Mouse (Mus musculus) kidney, embryonic 14.5 days (tissue): ENCODE measurements at regions not wholly inside any gene's neighbourhood (a gene's known extent, or its start where the extent isn't known, plus 50 kb on each side); places are given as distances from the start of the nearest gene placed in this dataset.

Source experiments
- ATAC-seq: fragments of 200-750 bp; cut with Nextera tagmentation; 2 replicates; pipeline ENCODE4 v1.8.0; 2017; ENCODE audit warnings: moderate number of reproducible peaks, mild to moderate bottlenecking, moderate TSS enrichment, moderate library complexity; ENCODE audit not compliant: low FRiP score, low TSS enrichment
- H3K27ac ChIP-seq: fragments of 300-500 bp; sonication (generic); 2 replicates; pipeline ENCODE4 v1.5.1; 2014; ENCODE audit warnings: low read depth, mild to moderate bottlenecking, low read length, moderate library complexity, mixed read lengths
- H3K27me3 ChIP-seq: fragments of 300-500 bp; sonication (generic); 2 replicates; pipeline ENCODE4 v1.6.1; 2014; ENCODE audit warnings: mild to moderate bottlenecking, low read length; ENCODE audit not compliant: control insufficient read depth, insufficient read depth
- H3K36me3 ChIP-seq: fragments of 300-500 bp; sonication (generic); 2 replicates; pipeline ENCODE4 v1.6.1; 2014; ENCODE audit warnings: low read length, mixed read lengths; ENCODE audit not compliant: control insufficient read depth, insufficient read depth
- H3K4me1 ChIP-seq: fragments of 300-500 bp; sonication (generic); 2 replicates; pipeline ENCODE4 v1.6.1; 2014; ENCODE audit warnings: low read length, mixed read lengths; ENCODE audit not compliant: control insufficient read depth, insufficient read depth
- H3K4me2 ChIP-seq: fragments of 300-500 bp; sonication (generic); replicated peaks from 2 replicates; pipeline ENCODE4 v1.6.1; 2014; ENCODE audit warnings: low read depth, mild to moderate bottlenecking, low read length
- H3K4me3 ChIP-seq: fragments of 300-500 bp; sonication (generic); 2 replicates; pipeline ENCODE4 v1.5.1; 2014; ENCODE audit warnings: mild to moderate bottlenecking, low read length
- H3K9ac ChIP-seq: fragments of 300-500 bp; sonication (generic); 2 replicates; pipeline ENCODE4 v1.6.1; 2014; ENCODE audit warnings: low read depth, mild to moderate bottlenecking, low read length, moderate library complexity
- H3K9me3 ChIP-seq: fragments of 300-500 bp; sonication (generic); 2 replicates; pipeline ENCODE4 v1.6.1; 2016; ENCODE audit warnings: low read length; ENCODE audit not compliant: control insufficient read depth
- WGBS: fragments of 180-500 bp; shearing (Covaris S2); extraction: QIAGEN DNeasy Blood & Tissue Kit; methylation state at CpG from one replicate; pipeline ENCODE4 v1.1.7; 2014; 5-methylcytosine and 5-hydroxymethylcytosine counted together

DNA sequence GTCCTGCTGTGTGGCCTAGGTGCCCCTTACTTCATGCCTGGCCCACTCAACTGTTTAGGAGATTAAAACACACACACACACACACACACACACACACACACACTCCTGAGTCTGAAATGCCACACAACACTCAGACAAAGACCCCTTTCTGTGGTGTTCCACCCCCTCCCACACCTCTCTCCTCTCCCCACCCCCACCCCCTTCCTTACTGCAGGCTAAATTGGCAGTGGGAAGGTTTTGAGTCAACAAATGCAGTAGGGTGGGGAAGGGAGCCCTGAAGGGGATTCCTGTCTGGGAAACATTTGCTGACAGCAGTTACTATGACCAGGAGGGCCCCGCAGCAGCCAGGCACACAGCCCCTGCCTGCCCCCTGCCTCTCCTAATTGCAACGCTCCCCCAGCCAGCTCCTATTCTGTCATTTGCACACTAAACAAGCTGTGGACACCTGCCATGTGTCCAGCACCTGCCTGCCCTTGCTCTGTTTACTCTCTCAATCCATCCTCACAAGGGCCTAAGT lies 69.5 kb downstream of the Ephb3 start:
- peaks cover 22% of the 10 kb centered on the region for H3K4me1 ChIP-seq
- WGBS, result 9% methylated on average over 2 of the region's 2 CpGs

DNA sequence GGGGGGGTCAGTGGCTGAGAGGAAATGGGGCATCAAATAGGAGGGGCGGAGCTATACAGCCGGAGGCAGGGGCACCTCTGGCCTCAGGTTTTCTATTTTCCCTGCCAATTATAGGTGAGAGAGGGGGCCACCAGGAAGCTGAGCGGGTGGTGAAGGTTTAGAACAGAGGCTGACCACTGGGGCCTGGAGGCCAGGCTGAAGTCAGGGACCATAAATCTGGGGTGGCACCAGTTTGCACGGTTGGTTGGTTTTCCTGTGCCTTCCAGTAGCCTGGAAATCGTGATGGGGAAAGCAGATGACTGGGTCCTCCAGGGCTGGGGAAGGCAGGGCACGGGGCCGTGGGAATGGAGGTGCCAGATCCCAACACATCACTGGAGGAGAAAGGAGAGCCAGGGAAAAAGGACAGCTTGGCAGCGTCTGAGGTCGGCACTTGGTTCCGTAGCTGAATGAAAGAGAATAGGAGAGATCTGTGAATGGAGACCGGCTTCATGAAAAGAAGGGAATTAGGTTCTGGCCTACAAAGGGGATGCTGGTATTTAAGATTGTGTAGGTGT lies 73.3 kb downstream of the Ephb3 start:
- no peak overlapping the region; the same call in 1 of the 2 replicates for H3K27ac ChIP-seq
- H3K9ac ChIP-seq, result no peak overlapping the region
- H3K27me3 ChIP-seq, result peaks cover 2% of the 10 kb centered on the region
- H3K9me3 ChIP-seq, result no peaks in the 10 kb centered on the region
- no peak overlapping the region for H3K4me3 ChIP-seq
- H3K4me2 ChIP-seq, result no peak overlapping the region
- no peaks in the 10 kb centered on the region for H3K36me3 ChIP-seq
- 30% methylated on average over 11 of the region's 11 CpGs for WGBS
- H3K4me1 ChIP-seq, result peaks cover 17% of the 10 kb centered on the region
- ATAC-seq, result peak; percentile 81

More for the DNA sequence above, 69.5 kb downstream of the Ephb3 start:
- Histone ChIP-seq H3K4me2 (no peak overlapping the region; the same call in 1 of the 2 replicates), H3K4me3 (no peak overlapping the region), H3K27ac (peak overlapping the region; percentile 69), H3K9ac (no peak overlapping the region), H3K9me3 (no peaks in the 10 kb centered on the region), H3K36me3 (no peaks in the 10 kb centered on the region), H3K27me3 (no peaks in the 10 kb centered on the region; the same call in 1 of the 2 replicates)
- ATAC-seq, result peak; percentile 36

- Histone ChIP-seq H3K4me3 (no peak overlapping the region), H3K36me3 (no peaks in the 10 kb centered on the region), H3K9ac (no peak overlapping the region), H3K4me2 (no peak overlapping the region), H3K27me3 (peaks cover 7% of the 10 kb centered on the region), H3K27ac (no peak overlapping the region; the same call in 1 of the 2 replicates), H3K4me1 (peaks cover 16% of the 10 kb centered on the region), H3K9me3 (no peaks in the 10 kb centered on the region)
- WGBS, result 93% methylated on average over 7 of the region's 7 CpGs
- ATAC-seq, result no peak
Observed at GRCm38 (mm10) chr16:21278387-21278786, 73.8 kb downstream of the Ephb3 start.

- Histone ChIP-seq H3K9ac (no peak overlapping the region), H3K4me1 (peaks cover 3% of the 10 kb centered on the region; the same call in 1 of the 2 replicates), H3K27me3 (peaks cover 7% of the 10 kb centered on the region), H3K36me3 (no peaks in the 10 kb centered on the region), H3K9me3 (no peaks in the 10 kb centered on the region), H3K27ac (no peak overlapping the region), H3K4me2 (no peak overlapping the region), H3K4me3 (no peak overlapping the region)
- 86% methylated on average over 4 of the region's 4 CpGs for WGBS
- ATAC-seq, result no peak
Observed at GRCm38 (mm10) chr16:21280200-21280627, 75.7 kb downstream of the Ephb3 start.

GRCm38 (mm10) chr16:21281958-21282730 lies 77.6 kb downstream of the Ephb3 start:
- H3K9me3 ChIP-seq, result no peaks in the 10 kb centered on the region
- no peak overlapping the region for H3K27ac ChIP-seq
- peaks cover 13% of the 10 kb centered on the region for H3K4me1 ChIP-seq
- no peak overlapping the region for H3K4me2 ChIP-seq
- H3K27me3 ChIP-seq, result peaks cover 7% of the 10 kb centered on the region
- no peak for ATAC-seq
- WGBS, result 13% methylated on average over 15 of the region's 20 CpGs
- no peak overlapping the region for H3K4me3 ChIP-seq
- H3K36me3 ChIP-seq, result no peaks in the 10 kb centered on the region
- H3K9ac ChIP-seq, result no peak overlapping the region

DNA sequence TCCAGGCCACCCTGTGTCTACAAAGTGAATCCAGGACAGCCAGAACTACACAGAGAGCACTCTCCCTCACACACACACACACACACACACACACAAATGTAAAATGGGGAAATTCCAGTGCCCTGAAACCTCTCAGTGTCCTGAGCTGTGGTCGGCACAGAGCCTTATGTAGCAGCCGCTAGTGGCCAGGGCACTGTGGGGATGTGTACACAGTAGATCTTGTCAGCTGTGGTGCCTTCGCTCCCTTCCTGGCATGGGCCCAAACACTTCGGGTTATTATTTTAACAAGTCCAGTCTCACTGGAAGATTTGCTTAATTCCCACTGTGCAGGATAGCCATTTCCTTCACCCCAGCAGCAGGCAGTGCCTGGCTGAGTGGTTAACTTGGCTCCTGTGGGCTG lies 81.5 kb downstream of the Ephb3 start:
- no peak overlapping the region for H3K4me2 ChIP-seq
- ATAC-seq, result no peak
- no peak overlapping the region for H3K9ac ChIP-seq
- no peaks in the 10 kb centered on the region for H3K36me3 ChIP-seq
- WGBS, result 49% methylated on average over 4 of the region's 4 CpGs
- H3K27ac ChIP-seq, result no peak overlapping the region
- H3K27me3 ChIP-seq, result peaks cover 7% of the 10 kb centered on the region
- no peak overlapping the region for H3K4me3 ChIP-seq
- H3K9me3 ChIP-seq, result peaks cover 5% of the 10 kb centered on the region; the same call in 1 of the 2 replicates
- H3K4me1 ChIP-seq, result peaks cover 10% of the 10 kb centered on the region

GRCm38 (mm10) chr16:21289528-21289927 lies 85.0 kb downstream of the Ephb3 start:
- 74% methylated on average over 7 of the region's 7 CpGs for WGBS
- ATAC-seq, result no peak

DNA sequence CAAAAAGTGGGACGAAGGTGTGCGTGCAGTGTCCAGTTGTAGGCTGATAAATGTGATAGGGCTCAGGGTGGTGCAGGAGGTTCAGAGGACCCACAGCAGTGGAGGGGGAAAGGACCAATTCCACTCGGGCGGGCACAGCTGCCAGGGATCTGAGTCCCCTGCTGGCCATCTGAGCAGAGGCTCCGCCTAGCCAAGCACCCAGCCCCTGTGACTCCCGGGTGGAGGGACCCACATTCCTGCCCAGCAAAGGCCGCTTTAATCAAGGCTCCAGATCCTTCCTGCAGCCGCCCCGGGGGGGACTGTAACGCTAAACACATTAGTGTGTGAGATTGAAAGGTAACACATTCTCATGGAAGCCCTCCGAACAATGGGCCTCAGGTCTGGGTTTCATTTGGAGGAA lies 88.5 kb downstream of the Ephb3 start:
- no peak for ATAC-seq
- H3K27me3 ChIP-seq, result peaks cover 2% of the 10 kb centered on the region; the same call in 1 of the 2 replicates
- H3K36me3 ChIP-seq, result no peaks in the 10 kb centered on the region
- peaks cover 5% of the 10 kb centered on the region; the same call in 1 of the 2 replicates for H3K9me3 ChIP-seq
- 29% methylated on average over 11 of the region's 11 CpGs for WGBS
- H3K9ac ChIP-seq, result no peak overlapping the region
- H3K4me2 ChIP-seq, result no peak overlapping the region
- H3K4me3 ChIP-seq, result no peak overlapping the region
- no peak overlapping the region for H3K27ac ChIP-seq
- H3K4me1 ChIP-seq, result peaks cover 30% of the 10 kb centered on the region

More at GRCm38 (mm10) chr16:21289528-21289927, 85.0 kb downstream of the Ephb3 start:
- no peak overlapping the region for H3K9ac ChIP-seq
- peaks cover 2% of the 10 kb centered on the region; the same call in 1 of the 2 replicates for H3K27me3 ChIP-seq
- H3K9me3 ChIP-seq, result peaks cover 5% of the 10 kb centered on the region; the same call in 1 of the 2 replicates
- H3K4me3 ChIP-seq, result no peak overlapping the region
- no peak overlapping the region for H3K27ac ChIP-seq
- H3K4me1 ChIP-seq, result peaks cover 14% of the 10 kb centered on the region
- H3K36me3 ChIP-seq, result no peaks in the 10 kb centered on the region
- H3K4me2 ChIP-seq, result no peak overlapping the region

DNA sequence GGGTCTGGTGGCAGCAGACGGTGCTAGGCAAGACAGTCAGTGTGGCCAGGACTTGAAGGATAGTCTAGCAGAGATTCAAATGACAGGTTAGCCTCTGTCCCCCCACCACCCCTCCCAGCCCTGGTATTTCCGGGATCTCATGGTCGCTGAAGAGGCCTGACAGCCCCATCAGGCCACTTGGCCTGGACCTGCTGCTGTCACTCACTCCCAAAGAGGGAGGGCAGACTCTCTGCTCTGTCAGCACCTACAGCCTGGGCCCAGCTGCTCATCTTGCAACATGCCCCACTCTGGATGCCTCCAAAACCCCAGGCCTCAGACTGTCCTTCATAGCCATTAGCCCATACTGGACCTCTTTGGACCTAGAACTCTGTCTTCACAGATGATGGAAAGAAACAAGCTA lies 89.0 kb downstream of the Ephb3 start:
- Histone ChIP-seq H3K27me3 (peaks cover 2% of the 10 kb centered on the region; the same call in 1 of the 2 replicates), H3K9me3 (peaks cover 5% of the 10 kb centered on the region; the same call in 1 of the 2 replicates), H3K4me2 (no peak overlapping the region), H3K36me3 (no peaks in the 10 kb centered on the region), H3K9ac (no peak overlapping the region), H3K4me1 (peaks cover 30% of the 10 kb centered on the region), H3K27ac (no peak overlapping the region), H3K4me3 (no peak overlapping the region)
- 42% methylated on average over 3 of the region's 3 CpGs for WGBS
- ATAC-seq, result peak; percentile 29; the same call in 1 of the 2 replicates
